Mouse (Mus musculus) liver, postnatal 0 days (tissue): ENCODE measurements around the gene Treml4. TPM values are rescaled to one million over a fixed set of nuclear protein-coding genes. Genes with fewer than 3 reads are reported as not detected.

Experiments
- ATAC-seq: fragments of 200-750 bp; cut with Nextera tagmentation; 2 replicates; pipeline ENCODE4 v1.8.0; 2017; ENCODE audit warnings: mild to moderate bottlenecking, moderate library complexity
- DNase-seq: peaks from one replicate; pipeline ENCODE4 v3.0.0-alpha.2; 2016
- H3K27ac ChIP-seq: fragments of 300-500 bp; sonication (generic); 2 replicates; pipeline ENCODE4 v1.5.1; 2014; ENCODE audit warnings: antibody characterized with exemption, moderate library complexity, mild to moderate bottlenecking, low read depth
- H3K27me3 ChIP-seq: fragments of 300-500 bp; sonication (generic); 2 replicates; pipeline ENCODE4 v1.6.1; 2014; ENCODE audit warnings: low read length, control low read depth, mixed read lengths; ENCODE audit not compliant: insufficient read depth
- H3K36me3 ChIP-seq: fragments of 300-500 bp; sonication (generic); replicated peaks from 2 replicates; pipeline ENCODE4 v1.6.1; 2014; ENCODE audit warnings: mild to moderate bottlenecking, control low read depth, low read length, moderate library complexity, mixed read lengths; ENCODE audit not compliant: insufficient read depth
- H3K4me1 ChIP-seq: fragments of 300-500 bp; sonication (generic); 2 replicates; pipeline ENCODE4 v1.6.1; 2014; ENCODE audit warnings: antibody characterized with exemption, mild to moderate bottlenecking, control low read depth; ENCODE audit not compliant: insufficient read depth
- H3K4me2 ChIP-seq: fragments of 300-500 bp; sonication (generic); 2 replicates; pipeline ENCODE4 v1.6.1; 2014; ENCODE audit warnings: low read depth, mild to moderate bottlenecking, low read length, moderate library complexity, mixed read lengths
- H3K4me3 ChIP-seq: fragments of 300-500 bp; sonication (generic); 2 replicates; pipeline ENCODE4 v1.5.1; 2014; ENCODE audit warnings: low read depth, low read length
- H3K9ac ChIP-seq: fragments of 300-500 bp; sonication (generic); replicated peaks from 2 replicates; pipeline ENCODE4 v1.6.1; 2014; ENCODE audit warnings: mild to moderate bottlenecking, moderate library complexity
- H3K9me3 ChIP-seq: fragments of 300-500 bp; sonication (generic); 2 replicates; pipeline ENCODE4 v1.6.1; 2016; ENCODE audit warnings: mild to moderate bottlenecking, control low read depth, low read length, mixed read lengths
- CTCF ChIP-seq: sonication (generic); IDR thresholded peaks from 2 replicates; pipeline ENCODE4 v1.5.1; 2016; ENCODE audit warnings: antibody characterized with exemption, low read depth
- EP300 ChIP-seq: IDR thresholded peaks from 2 replicates; pipeline ENCODE4 v1.6.1; 2016; ENCODE audit warnings: antibody characterized with exemption, low read depth, mild to moderate bottlenecking
- WGBS: fragments of 180-500 bp; shearing (Covaris S2); extraction: QIAGEN DNeasy Blood & Tissue Kit; methylation state at CpG from one replicate; pipeline ENCODE4 v1.1.7; 2014; ENCODE audit not compliant: insufficient replicate concordance; 5-methylcytosine and 5-hydroxymethylcytosine counted together
- polyA plus RNA-seq: library from polyadenylated mRNA; unstranded; fragments of >200 nt; fragmentation: Nextera tagmentation; extraction: Ambion mirVana; gene quantifications from 2 replicates; pipeline ENCODE4 v1.2.1, GENCODE M21; 2015

The Treml4 gene
- polyA plus RNA-seq, 1 experiment from 2014 or later, result 9.2 TPM

DNA sequence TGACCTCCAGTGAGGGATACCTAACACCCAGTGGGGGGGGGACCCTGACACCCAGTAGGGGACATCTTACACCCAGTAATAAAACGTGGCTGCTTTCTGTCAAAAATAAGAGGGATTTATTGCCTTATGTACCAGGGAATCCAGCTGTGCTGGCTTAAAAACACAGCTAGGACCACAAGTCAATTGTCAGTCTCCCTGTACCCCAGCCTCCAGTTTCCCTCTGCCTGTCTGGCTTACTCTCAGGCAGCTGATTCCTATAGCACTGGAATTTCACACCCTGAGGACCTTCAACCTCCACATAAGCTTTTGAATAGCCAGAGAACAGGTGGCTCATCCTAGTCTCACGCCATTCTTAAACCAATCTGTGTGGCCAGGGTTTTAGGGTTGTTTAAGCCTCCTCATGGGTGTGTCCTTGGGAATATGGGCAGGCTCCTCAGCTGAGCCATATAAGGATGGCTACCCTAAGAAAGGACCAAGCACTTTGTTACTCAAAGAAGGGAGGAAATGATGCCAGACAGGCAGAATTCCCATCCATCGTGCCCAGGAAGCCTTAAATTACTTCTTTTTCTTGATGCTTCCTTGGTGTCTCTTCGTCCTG, 28.2 kb upstream of the Treml4 start:
- Histone ChIP-seq H3K4me3 (no peak overlapping the region), H3K36me3 (no peaks in the 10 kb centered on the region), H3K9ac (no peak overlapping the region), H3K4me1 (no peaks in the 10 kb centered on the region; the same call in 1 of the 2 replicates), H3K27me3 (no peaks in the 10 kb centered on the region), H3K4me2 (no peak overlapping the region), H3K27ac (no peak overlapping the region), H3K9me3 (no peaks in the 10 kb centered on the region)
- DNase-seq (no peak), ATAC-seq (no peak)
- 48% methylated on average over 4 of the region's 4 CpGs for whole genome bisulfite sequencing
- TF ChIP-seq EP300 (no peak), CTCF (no peak)

GRCm38 (mm10) chr17:48237621-48238020, 26.5 kb upstream of the Treml4 start:
- 80% methylated on average over 8 of the region's 8 CpGs for WGBS
- Histone ChIP-seq H3K4me1 (no peaks in the 10 kb centered on the region; the same call in 1 of the 2 replicates), H3K27ac (no peak overlapping the region), H3K9ac (no peak overlapping the region), H3K9me3 (no peaks in the 10 kb centered on the region), H3K36me3 (no peaks in the 10 kb centered on the region), H3K4me3 (no peak overlapping the region), H3K27me3 (no peaks in the 10 kb centered on the region), H3K4me2 (no peak overlapping the region)
- ATAC-seq, result no peak
- TF ChIP-seq EP300 (no peak), CTCF (no peak)
- no peak for DNase-seq

- Histone ChIP-seq H3K9me3 (no peaks in the 10 kb centered on the region), H3K27me3 (no peaks in the 10 kb centered on the region), H3K27ac (peak within 1 kb of the TSS; percentile 55), H3K4me3 (peak within 1 kb of the TSS; percentile 27; the same call in 1 of the 2 replicates), H3K36me3 (no peaks in the 10 kb centered on the region), H3K4me2 (peak within 1 kb of the TSS; percentile 18), H3K9ac (no peak within 1 kb of the TSS), H3K4me1 (no peaks in the 10 kb centered on the region)
- TF ChIP-seq EP300 (no peak), CTCF (no peak)
- WGBS, result 60% methylated on average over 11 of the region's 11 CpGs
- DNase-seq (peak; percentile 33), ATAC-seq (peak; percentile 55; the same call in 1 of the 2 replicates)
These were observed 16.7 kb upstream of the Treml4 start, which contains the start of gene Trem3 for GRCm38 (mm10) chr17:48247221-48247928. Gene Trem3 (plus strand): TSS chr17:48247777.

- H3K4me2 ChIP-seq, result peak overlapping the region; percentile 22
- H3K4me3 ChIP-seq, result 0 out of 2 replicates have a peak overlapping the region, but pooled peaks have one; percentile 0
- no peak overlapping the region for H3K27ac ChIP-seq
- DNase-seq (no peak), ATAC-seq (no peak)
- no peaks in the 10 kb centered on the region for H3K36me3 ChIP-seq
- TF ChIP-seq EP300 (no peak), CTCF (no peak)
- 0 out of 2 replicates have a peak, but pooled peaks cover 3% of the 10 kb centered on the region for H3K27me3 ChIP-seq
- H3K9ac ChIP-seq, result no peak overlapping the region
- no peaks in the 10 kb centered on the region for H3K4me1 ChIP-seq
- H3K9me3 ChIP-seq, result no peaks in the 10 kb centered on the region
These were observed 15.1 kb upstream of the Treml4 start for GRCm38 (mm10) chr17:48249039-48249438.

DNA sequence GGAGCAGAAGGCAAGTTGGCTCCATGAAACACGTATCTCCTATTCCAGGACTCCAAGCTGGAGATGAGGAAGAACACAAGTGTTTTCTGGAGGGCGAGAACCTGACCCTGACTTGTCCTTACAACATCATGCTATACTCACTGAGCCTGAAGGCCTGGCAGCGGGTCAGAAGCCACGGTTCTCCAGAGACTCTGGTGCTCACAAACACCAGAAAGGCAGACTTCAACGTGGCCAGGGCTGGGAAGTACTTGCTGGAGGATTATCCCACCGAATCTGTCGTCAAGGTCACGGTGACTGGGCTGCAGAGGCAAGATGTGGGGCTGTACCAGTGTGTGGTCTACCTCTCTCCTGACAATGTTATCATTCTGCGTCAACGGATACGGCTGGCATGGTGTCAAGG, 14.6 kb upstream of the Treml4 start:
- DNase-seq (no peak), ATAC-seq (no peak)
- TF ChIP-seq EP300 (no peak), CTCF (no peak)
- Histone ChIP-seq H3K4me2 (peak overlapping the region; percentile 22), H3K27me3 (0 out of 2 replicates have a peak, but pooled peaks cover 3% of the 10 kb centered on the region), H3K36me3 (no peaks in the 10 kb centered on the region), H3K27ac (no peak overlapping the region), H3K9ac (no peak overlapping the region), H3K9me3 (no peaks in the 10 kb centered on the region), H3K4me3 (0 out of 2 replicates have a peak overlapping the region, but pooled peaks have one; percentile 0), H3K4me1 (no peaks in the 10 kb centered on the region)
- 64% methylated on average over 11 of the region's 11 CpGs for WGBS

DNA sequence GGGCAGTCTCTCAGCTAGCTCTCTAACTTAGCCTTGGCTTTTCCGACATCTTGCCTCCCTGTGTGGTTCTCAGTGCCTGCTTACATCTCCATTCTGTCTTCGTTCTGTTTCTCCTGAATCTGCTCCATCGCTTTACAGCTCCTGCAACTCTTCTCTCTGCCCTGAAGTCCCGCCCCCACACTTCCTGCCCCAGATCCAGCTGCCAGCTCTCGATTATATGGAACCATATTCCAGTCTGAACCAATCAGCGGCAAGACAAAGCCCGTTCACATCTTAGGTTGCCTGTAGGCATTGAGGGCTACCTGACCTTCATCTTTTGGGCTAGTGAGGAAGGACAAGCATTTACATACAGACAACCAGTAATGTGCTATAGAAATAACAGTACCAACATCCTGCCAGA, 13.5 kb upstream of the Treml4 start:
- Histone ChIP-seq H3K9ac (no peak overlapping the region), H3K4me3 (no peak overlapping the region), H3K36me3 (no peaks in the 10 kb centered on the region), H3K27me3 (0 out of 2 replicates have a peak, but pooled peaks cover 3% of the 10 kb centered on the region), H3K4me1 (no peaks in the 10 kb centered on the region), H3K9me3 (no peaks in the 10 kb centered on the region), H3K4me2 (peak overlapping the region; percentile 22; the same call in 1 of the 2 replicates), H3K27ac (no peak overlapping the region)
- WGBS, result 76% methylated on average over 7 of the region's 7 CpGs
- DNase-seq, result no peak
- no peak for TF ChIP-seq EP300
- TF ChIP-seq CTCF, result no peak
- ATAC-seq, result no peak
